Mouse (Mus musculus): Measurements from ENCODE around the gene Pitpnb. TPM values are rescaled to one million over a fixed set of nuclear protein-coding genes. Genes with fewer than 3 reads are reported as not detected.
A peak's percentile ranks its signal among the peaks of the same experiment; 100 is the strongest.

Pitpnb gene
- total RNA-seq, 2 experiments from 2014 or later: 55.4 to 57.8 TPM

DNA sequence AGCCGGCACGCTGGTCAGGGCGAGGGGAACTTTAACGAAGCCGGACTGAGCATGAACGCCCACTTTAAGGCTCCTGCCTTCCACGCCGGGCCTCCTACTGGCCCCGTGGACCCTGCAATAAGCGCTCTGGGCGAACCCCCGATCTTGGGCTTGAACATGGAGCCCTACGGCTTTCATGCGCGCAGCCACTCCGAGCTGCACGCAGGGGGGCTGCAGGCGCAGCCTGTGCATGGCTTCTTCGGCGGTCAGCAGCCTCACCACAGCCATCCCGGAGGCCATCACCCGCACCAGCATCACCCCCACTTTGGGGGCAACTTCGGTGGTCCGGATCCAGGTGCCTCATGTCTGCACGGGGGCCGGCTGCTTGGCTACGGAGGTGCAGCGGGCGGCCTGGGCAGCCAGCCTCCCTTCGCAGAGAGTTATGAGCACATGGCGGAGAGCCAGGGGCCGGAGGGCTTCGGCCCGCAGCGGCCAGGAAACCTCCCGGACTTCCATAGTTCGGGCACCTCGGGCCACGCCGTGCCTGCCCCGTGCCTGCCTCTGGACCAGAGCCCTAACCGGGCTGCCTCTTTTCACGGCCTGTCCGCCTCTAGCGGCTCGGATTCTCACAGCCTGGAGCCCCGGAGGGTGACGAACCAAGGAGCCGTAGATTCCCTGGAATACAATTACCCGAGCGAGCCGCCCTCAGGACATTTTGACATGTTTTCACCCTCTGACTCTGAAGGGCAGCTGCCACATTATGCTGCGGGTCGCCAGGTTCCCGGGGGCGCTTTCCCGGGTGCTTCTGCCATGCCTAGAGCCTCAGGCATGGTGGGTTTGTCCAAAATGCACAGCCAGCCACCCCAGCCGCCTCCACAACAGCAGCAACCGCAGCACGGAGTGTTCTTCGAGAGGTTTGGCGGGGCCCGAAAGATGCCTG lies 87.9 kb downstream of the Pitpnb start:
- DNase-seq: peak; percentile 53 to 54
- intact Hi-C loops (cut with DNase I): loop anchor here (5.0 to 10.0 kb wide), 2 partner anchors 159 to 656 kb away; no protein-coding TSS in a partner anchor

DNA sequence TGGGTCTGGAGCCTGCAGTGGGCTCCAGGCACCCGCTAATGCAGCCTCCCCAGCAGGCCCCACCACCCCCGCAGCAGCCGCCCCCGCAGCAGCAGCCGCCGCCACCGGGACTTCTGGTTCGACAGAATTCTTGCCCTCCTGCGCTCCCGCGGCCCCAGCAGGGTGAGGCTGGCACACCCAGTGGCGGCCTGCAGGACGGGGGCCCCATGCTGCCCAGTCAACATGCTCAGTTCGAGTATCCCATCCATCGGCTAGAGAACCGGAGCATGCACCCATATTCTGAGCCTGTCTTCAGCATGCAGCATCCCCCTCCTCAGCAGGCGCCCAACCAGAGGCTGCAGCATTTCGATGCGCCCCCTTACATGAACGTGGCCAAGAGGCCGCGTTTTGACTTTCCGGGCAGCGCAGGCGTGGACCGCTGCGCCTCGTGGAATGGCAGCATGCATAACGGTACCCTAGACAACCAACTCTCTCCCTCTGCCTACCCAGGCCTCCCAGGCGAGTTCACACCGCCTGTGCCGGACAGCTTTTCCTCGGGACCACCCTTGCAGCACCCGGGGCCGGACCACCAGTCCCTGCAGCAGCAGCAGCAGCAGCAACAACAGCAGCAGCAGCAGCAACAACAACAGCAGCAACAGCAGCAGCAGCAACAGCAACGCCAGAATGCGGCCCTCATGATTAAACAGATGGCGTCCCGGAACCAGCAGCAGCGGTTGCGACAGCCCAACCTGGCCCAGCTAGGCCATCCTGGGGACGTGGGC lies 88.7 kb downstream of the Pitpnb start:
- no peak for DNase-seq
- intact Hi-C loops (cut with DNase I): loop anchor here (5.0 to 10.0 kb wide), 2 partner anchors 158 to 656 kb away; no protein-coding TSS in a partner anchor

DNA sequence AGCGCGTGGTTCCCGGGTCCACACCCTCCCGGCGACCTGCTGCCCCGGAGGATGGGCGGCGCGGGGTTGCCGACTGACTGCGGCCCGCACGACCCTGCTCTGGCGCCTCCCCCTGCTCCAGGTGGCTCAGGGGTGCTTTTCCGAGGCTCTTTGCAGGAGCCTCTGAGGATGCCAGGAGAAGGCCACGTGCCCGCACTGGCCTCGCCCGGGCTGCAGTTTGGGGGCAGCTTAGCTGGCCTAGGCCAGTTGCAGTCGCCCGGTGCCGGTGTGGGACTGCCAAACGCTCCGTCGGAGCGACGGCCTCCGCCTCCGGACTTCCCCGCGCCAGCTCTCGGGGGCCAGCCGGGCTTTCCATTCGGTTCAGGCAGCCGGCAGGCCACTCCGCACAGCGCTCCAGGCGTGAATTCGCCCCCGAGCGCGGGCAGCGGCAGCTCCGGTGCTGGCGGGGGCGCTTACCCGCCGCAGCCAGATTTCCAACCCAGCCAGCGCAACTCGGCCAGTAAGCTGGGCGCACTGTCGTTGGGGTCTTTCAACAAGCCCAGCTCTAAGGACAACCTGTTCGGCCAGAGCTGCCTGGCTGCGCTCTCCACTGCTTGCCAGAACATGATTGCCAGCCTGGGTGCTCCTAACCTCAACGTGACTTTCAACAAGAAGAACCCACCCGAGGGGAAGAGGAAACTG lies 89.6 kb downstream of the Pitpnb start:
- peak in 1 of 2 experiments; percentile 40 for DNase-seq
- intact Hi-C loops (cut with DNase I): no loop called here

DNA sequence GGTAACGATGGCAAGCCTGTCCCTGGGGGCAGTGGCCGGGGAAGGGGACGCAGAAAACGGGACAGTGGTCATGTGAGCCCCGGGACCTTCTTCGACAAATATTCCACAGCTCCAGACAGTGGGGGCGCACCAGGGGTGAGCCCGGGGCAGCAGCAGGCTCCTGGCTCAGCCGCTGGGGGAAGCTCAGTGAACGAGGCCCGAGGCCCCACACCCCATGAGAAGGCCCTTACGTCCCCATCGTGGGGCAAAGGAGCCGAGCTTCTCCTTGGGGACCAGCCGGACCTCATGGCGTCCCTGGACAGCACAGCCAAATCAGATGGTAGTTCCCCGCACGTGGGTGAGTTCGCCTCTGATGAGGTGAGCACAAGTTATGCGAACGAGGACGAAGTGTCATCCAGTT lies 90.3 kb downstream of the Pitpnb start:
- intact Hi-C loops (cut with DNase I): no loop called here
- no peak for DNase-seq

DNA sequence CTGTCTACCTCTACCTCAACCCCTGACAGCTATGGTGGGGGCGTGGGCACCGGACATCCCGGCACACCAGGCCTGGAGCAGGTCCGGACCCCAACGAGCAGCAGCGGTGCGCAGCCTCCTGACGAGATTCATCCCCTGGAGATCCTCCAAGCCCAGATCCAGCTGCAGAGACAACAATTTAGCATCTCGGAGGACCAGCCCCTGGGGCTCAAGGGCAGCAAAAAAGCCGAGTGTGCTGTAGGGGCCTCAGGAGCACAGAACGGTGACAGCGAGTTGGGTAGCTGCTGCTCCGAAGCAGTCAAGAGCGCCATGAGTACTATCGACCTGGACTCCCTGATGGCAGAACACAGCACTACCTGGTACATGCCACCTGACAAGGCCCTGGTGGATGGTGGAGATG lies 90.9 kb downstream of the Pitpnb start:
- intact Hi-C loops (cut with DNase I): no loop called here
- no peak for DNase-seq

DNA sequence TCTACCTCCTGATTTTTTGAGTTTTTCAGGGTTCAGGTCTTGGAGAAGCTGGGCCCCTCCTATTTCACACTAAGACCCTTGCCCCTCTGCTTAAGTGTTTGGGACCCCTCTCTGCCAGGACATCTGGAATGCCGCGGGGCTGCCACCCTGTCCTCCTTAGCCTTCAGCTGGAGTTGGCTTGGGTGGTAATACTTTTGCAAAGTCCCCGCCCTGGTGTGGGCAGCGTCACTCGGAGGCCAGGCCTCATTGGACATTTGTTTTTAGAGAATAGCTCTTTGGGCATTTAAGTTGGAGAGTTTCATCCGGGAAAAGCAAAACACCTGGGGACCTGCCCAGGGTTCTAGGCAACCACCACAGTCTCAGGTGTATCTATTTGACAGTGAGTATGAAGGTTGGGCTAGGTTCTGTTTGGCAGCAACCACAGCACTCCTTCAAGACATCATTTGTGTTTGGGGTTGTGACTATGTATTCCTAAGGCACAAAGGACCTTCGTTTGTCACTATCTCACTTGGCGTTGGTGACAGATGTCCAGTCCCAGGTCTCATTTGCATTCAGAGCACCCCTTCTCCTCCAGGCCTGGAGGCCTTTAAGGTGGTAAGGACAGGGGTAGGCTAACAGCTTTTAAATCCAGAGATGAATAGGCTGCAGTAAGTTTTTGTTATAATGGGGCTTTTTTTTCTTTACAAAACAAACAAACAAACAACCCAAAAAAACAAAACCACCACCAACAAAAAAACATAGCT lies 91.7 kb downstream of the Pitpnb start:
- no peak for DNase-seq
- intact Hi-C loops (cut with DNase I): loop anchor here (2.0 kb wide), 1 partner anchor 199 kb away; no protein-coding TSS in a partner anchor

DNA sequence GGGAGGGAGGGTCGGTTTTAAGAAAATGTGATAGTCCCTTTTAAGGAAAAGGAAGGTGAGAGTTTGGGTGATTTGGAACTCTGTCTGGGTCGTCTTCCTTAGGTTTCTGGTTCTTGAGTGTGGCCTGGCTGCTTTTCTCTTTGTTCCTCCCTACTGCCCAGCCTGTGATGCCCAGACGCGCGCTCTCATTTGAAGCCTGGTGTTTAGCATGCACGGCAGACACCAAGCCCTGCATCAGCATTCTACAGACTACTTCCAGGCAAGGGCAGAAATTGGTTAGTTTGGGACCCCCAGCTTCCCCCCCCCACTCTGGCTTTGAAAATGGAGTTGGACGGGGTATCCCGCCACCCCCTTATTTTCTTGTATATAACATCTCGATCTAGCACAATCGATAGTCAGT lies 92.4 kb downstream of the Pitpnb start:
- intact Hi-C loops (cut with DNase I): loop anchor here (2.0 kb wide), 1 partner anchor 198 kb away; no protein-coding TSS in a partner anchor

DNA sequence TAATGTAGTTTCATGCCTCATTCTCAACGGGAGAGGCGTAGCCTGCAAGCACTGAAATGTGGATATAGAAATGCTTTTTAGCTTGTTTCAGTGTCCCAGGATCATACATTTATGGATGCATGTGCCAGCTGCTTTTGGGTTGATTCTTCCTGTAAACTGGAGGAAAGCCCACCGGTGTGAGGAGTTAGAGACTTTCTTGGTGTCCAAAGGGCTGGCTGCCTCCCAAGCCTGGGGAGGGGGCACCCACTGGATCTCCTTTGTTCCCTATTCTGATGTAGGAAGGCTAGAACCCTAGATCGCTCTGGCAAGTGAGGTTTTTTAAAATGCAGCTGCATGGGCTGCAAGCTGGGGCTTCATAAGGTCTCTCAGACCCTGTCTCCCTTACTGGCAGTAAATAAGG lies 93.1 kb downstream of the Pitpnb start:
- intact Hi-C loops (cut with DNase I): loop anchor here (2.0 kb wide), 1 partner anchor 197 kb away; no protein-coding TSS in a partner anchor
- no peak for DNase-seq

More for the DNA sequence above, 92.4 kb downstream of the Pitpnb start:
- DNase-seq: no peak

DNA sequence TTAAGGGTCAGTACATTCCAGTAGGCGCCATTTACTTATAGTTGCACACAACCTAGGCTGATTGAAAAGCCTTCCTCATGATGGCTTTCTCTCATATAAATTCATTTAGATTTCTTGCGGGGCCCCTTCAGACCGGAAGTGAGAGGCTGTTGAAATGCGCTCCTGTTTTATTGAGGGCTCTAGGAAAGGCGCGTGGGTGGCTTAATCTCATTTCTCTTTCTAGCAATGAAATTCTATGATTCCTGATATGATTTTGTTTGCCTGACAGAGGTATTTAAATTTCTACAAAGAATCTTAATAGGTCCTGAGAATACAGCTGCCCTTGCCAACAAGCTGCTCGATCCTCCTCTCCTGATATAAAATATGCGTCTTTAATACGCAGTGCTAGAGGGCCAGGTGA lies 95.2 kb downstream of the Pitpnb start:
- intact Hi-C loops (cut with DNase I): no loop called here
- no peak for DNase-seq

DNA sequence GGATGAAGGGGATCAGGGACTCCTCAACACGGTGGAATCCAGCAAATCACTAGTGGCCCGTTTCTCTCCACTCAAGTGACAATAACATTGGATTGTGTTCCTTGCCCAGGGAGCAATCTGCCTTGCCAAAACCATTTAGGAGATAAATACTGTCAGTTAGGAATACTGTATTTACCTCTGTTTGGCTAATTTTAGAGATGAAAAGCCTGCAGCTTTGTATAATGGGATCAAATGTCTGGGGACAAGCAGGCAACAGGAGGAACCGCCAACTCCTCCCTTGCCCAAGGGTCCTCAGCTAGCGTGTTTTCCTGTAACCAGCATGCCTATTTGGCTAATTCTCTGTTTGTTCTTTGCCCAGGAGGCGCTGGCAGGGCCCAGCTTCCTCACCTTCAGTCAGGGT lies 95.7 kb downstream of the Pitpnb start:
- DNase-seq: no peak
- intact Hi-C loops (cut with DNase I): no loop called here

DNA sequence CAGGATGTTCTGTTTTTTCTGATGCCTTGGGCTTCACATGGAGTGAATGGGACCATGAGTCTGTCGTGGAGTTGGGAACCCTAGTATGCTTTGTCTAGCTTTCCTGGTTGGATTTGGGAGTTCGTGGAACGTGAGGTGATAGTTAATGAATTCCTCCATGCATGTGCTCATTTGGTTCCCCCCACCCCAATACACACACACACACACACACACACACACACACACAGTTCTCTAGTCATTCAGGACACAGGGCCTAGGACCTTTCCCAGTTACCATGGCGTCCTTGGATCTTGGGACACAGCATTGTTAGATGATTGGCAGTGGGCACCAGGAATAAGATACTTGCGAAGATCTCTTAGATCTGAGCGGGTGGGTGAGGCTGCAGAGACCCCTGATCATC lies 98.3 kb downstream of the Pitpnb start:
- DNase-seq: no peak
- intact Hi-C loops (cut with DNase I): no loop called here

DNA sequence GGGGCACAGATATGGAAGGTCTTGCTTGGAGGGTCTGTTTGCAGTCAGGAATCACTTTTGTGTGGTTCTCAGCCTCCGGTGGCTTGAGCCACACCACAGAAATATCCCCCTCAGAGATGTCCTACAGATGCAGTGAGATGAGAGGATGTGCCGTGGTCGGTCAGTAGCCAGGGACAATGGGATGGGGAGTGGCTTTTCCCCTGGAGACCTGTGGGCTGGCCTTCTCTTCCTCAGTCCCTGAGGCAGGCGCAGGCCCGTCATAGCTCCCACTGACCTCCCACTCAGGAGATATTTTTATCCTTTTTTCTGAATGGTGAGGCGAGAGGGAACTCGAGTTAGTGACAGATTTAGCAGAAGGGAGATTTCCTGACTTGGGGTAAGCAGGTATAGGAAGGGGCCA lies 99.2 kb downstream of the Pitpnb start:
- peak; percentile 43 to 48 for DNase-seq
- intact Hi-C loops (cut with DNase I): no loop called here

DNA sequence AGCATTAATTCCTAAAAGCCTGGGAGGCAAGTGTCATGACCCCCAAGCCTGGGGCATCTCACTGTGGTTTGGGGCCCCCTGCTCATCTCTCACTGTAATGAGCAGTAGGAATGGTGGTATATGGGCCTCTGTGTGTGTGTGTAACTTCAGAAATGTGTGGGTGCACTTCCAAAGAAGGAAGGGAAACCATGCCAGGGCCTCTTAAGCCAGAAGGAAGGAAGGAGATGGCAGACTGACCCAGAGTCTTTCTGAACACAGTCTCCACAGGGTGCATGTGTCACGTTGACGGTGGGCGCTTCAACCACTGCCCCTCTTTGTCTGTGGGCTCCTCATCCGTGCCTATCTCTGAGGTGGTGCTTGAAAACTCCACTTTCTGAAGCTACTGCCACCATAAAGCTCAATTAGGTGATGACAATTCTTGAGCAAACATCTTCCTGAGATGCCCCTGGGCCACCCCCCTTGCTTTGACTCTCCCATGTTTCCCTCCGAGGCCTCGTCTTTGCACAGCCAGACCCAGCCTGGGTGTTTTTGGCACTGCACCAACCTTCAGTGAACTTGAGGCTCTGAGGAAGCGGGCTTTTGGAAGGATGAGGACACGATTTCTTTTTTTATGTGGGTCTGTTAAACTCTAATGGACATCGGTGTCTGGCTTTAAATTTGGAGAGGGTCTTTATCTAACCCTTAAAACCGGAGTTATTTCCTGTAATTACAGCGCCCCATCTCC lies 100.6 kb downstream of the Pitpnb start:
- peak; percentile 43 to 66 for DNase-seq
- intact Hi-C loops (cut with DNase I): no loop called here

DNA sequence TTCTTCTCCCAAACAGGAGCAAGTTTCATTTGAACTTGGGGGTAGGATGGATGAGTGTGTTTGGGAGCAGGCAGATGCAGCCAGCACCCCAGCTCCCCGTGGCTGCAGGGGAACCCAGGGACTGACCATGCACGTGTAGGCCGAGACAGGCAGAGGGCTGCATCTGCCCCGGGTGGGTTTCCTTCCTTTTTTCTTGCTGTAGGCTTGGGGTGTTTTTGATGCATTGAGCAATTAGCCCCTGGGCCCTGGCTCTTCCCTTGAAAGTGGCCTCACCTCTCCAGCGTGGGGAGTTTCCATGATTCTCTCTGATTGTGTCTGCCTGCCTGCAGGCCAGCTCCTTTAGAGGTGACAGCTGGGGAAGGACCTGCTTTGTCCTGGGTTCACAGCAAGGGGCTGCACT lies 102.3 kb downstream of the Pitpnb start:
- DNase-seq: no peak
- intact Hi-C loops (cut with DNase I): no loop called here

DNA sequence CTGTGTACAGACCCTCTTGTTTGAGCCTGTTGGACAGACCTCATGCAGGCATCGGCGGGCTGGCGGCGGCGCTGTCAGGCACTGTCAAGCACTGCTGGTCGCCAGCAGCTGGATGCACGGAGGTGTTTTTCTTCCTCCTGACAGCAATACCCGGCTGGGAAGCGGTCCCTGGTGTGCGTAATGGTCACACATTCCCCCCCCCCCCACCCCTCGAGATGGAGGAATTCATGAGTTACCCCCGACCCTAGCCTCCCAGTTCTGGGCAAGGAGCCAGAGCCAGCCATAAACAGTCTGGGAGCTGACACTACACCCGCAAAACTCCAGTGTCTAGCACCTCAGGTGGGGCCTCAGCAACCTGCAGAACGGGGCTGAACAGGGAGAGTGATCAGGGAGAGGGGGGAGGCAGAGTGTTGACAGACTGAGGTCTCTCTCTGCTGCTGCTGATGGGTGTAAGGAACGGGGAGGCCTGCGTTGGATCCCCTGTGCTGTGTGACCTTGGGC lies 103.8 kb downstream of the Pitpnb start:
- no peak for DNase-seq
- intact Hi-C loops (cut with DNase I): no loop called here

DNA sequence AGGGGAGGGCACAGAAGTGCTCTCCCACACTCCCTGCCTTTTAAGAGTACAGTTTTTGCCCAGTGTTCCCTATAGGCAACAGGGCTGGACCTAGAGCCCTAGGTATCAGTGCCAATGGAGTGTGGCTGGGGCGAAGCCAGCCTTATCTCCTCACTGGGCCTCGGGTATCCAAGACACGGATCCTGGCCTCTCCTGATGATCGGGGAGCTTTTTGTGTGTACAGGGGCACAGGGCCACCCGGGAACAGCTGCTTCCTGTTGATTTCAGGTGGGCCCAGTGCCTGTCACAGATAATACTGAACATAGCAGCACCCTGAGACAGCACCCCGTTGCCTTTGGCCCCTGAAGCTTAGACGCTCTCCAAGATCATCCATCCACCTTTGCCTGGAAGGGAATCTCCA lies 105.7 kb downstream of the Pitpnb start:
- no peak for DNase-seq
- intact Hi-C loops (cut with DNase I): no loop called here

DNA sequence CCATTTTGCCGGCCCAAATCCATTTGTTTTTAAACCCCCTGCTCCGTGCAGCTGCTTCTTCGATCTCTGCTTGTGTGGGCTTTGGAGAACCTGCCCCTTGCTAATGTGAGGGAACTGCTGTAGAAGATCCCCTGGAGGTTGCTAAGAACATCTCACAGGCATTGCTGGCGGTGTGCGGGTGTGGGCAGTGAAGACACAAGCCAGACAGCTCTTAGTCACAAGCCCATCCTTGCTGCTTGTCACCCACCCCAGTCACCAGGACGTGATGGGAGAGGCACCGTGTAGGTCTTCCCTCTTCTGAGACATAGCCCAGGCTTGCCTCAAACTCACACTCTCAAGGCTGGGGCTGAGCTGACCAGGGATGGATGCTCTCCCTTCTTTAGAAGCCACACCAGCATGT lies 106.6 kb downstream of the Pitpnb start:
- DNase-seq: no peak
- intact Hi-C loops (cut with DNase I): no loop called here

Measured in heart, postnatal 10 days (tissue).